Mouse (Mus musculus) ES-E14 (cell line): Measurements from ENCODE around the gene Tln1. TPM values are rescaled to one million over a fixed set of nuclear protein-coding genes. Genes with fewer than 3 reads are reported as not detected.
A peak's percentile ranks its signal among the peaks of the same experiment; 100 is the strongest.

ENCODE experiments used
- DNase-seq: peaks from one replicate; pipeline ENCODE4 v3.0.0-alpha.2; 2013; ENCODE audit warnings: low read depth, low spot score
- H3K27ac ChIP-seq: 2 replicates; pipeline ENCODE4 v1.5.1; 2012; ENCODE audit warnings: low read depth, mild to moderate bottlenecking, low read length, moderate library complexity, mixed read lengths; ENCODE audit not compliant: poor library complexity, insufficient read depth, severe bottlenecking
- H3K36me3 ChIP-seq: 2 replicates; pipeline ENCODE4 v1.6.1; 2012; ENCODE audit warnings: mild to moderate bottlenecking, low read length, moderate library complexity, mixed read lengths; ENCODE audit not compliant: control insufficient read depth, poor library complexity, insufficient read depth, severe bottlenecking
- H3K4me1 ChIP-seq, 2 experiments: fragments of 150-350 bp in 1 of 2; sonication (generic) in 1 of 2; 2 replicates each; pipeline ENCODE4 v1.6.1; 2012; ENCODE audit warnings: low read length in 2 of 2, mild to moderate bottlenecking in 1 of 2, mixed read lengths in 1 of 2; ENCODE audit not compliant: control insufficient read depth in 2 of 2, insufficient read depth in 2 of 2, poor library complexity in 1 of 2
- H3K4me3 ChIP-seq, 2 experiments: fragments of 150-350 bp in 1 of 2; sonication (generic) in 1 of 2; 2 replicates each; pipeline ENCODE4 v1.5.1; 2012; ENCODE audit warnings: low read length in 2 of 2, low read depth in 1 of 2, mild to moderate bottlenecking in 1 of 2, mixed read lengths in 1 of 2; ENCODE audit not compliant: insufficient read depth in 1 of 2, poor library complexity in 1 of 2, severe bottlenecking in 1 of 2
- H3K9ac ChIP-seq: 2 replicates; pipeline ENCODE4 v1.6.1; 2012; ENCODE audit warnings: low read depth, mild to moderate bottlenecking, low read length, mixed read lengths; ENCODE audit not compliant: poor library complexity, insufficient read depth, severe bottlenecking
- H3K9me3 ChIP-seq: fragments of 150-350 bp; sonication (generic); 2 replicates; pipeline ENCODE4 v1.6.1; 2012; ENCODE audit warnings: low read depth, mild to moderate bottlenecking, low read length; ENCODE audit not compliant: control insufficient read depth, insufficient read depth
- CHD2 ChIP-seq: IDR thresholded peaks from 2 replicates; pipeline ENCODE4 v1.6.1; 2014; ENCODE audit warnings: mild to moderate bottlenecking, low read depth, low read length, inconsistent platforms
- HCFC1 ChIP-seq: IDR thresholded peaks from 2 replicates; pipeline ENCODE4 v1.6.1; 2012; ENCODE audit warnings: low read length, inconsistent platforms, borderline replicate concordance; ENCODE audit not compliant: insufficient read depth
- MAFK ChIP-seq: IDR thresholded peaks from 2 replicates; pipeline ENCODE4 v1.6.1; 2014; ENCODE audit warnings: mild to moderate bottlenecking, low read depth, low read length, inconsistent platforms; ENCODE audit not compliant: insufficient read depth
- ZC3H11A ChIP-seq: IDR thresholded peaks from 2 replicates; pipeline ENCODE4 v1.6.1; 2012; ENCODE audit warnings: low read depth, mild to moderate bottlenecking, inconsistent platforms, low read length, borderline replicate concordance
- ZNF384 ChIP-seq: IDR thresholded peaks from 2 replicates; pipeline ENCODE4 v1.6.1; 2012; ENCODE audit warnings: low read depth, low read length, inconsistent platforms
- in situ Hi-C, 2 experiments: fragments of 600-800 bp; cut with MboI; formaldehyde crosslinking; loops; one replicate each; pipeline ENCODE4 v1.15.1; 2025; ENCODE audit warnings: low sequenced_read_pairs in 2 of 2, inconsistent platforms in 1 of 2; ENCODE audit not compliant: unreplicated experiment in 2 of 2
- total RNA-seq: library from RNA; depleted of rRNA; stranded (reverse); fragments of 300-350 nt; gene quantifications from 2 replicates; pipeline ENCODE4 v1.2.3, GENCODE M21; 2012; rRNA removed

Tln1 gene
- total RNA-seq: 78.1 and 105 TPM in 2 replicates

- TF ChIP-seq HCFC1 (peak; percentile 93), ZNF384 (peak; percentile 88), ZC3H11A (no peak)
- Histone ChIP-seq H3K4me3 (peak within 1 kb of the TSS; percentile 72 to 73), H3K4me1 (peaks cover 17 to 30% of the 10 kb centered on the region in 2 experiments), H3K9ac (peak within 1 kb of the TSS; percentile 81), H3K9me3 (no peaks in the 10 kb centered on the region), H3K27ac (peak within 1 kb of the TSS; percentile 87), H3K36me3 (peaks cover 11% of the 10 kb centered on the region)
- in situ Hi-C loops: no loop called here
- DNase-seq: peak; percentile 99
Observed at GRCm38 (mm10) chr4:43561997-43562768, at the start of gene Tln1, which contains the start of gene Creb3. Tln1 (minus strand) TSS chr4:43562691. Creb3 (plus strand) TSS chr4:43562332.

GRCm38 (mm10) chr4:43604751-43605685 is 42.5 kb upstream of the Tln1 start:
- H3K9me3 ChIP-seq: no peaks in the 10 kb centered on the region
- no peaks in the 10 kb centered on the region for H3K4me1 ChIP-seq
- TF ChIP-seq MAFK: no peak
- TF ChIP-seq ZNF384: no peak
- TF ChIP-seq HCFC1: no peak
- TF ChIP-seq ZC3H11A: no peak
- no peak for TF ChIP-seq CHD2
- no peak overlapping the region for H3K4me3 ChIP-seq
- no peak for DNase-seq
- no peak overlapping the region for H3K27ac ChIP-seq
- no peak overlapping the region for H3K9ac ChIP-seq
- in situ Hi-C loops: no loop called here
- H3K36me3 ChIP-seq: no peaks in the 10 kb centered on the region

- Histone ChIP-seq H3K27ac (no peak overlapping the region), H3K36me3 (no peaks in the 10 kb centered on the region), H3K4me3 (no peak overlapping the region), H3K9ac (no peak overlapping the region), H3K4me1 (no peaks in the 10 kb centered on the region), H3K9me3 (no peaks in the 10 kb centered on the region)
- in situ Hi-C loops: no loop called here
- no peak for DNase-seq
- TF ChIP-seq MAFK (no peak), HCFC1 (no peak), ZNF384 (no peak), CHD2 (no peak), ZC3H11A (no peak)
Observed at GRCm38 (mm10) chr4:43604099-43604498, 41.6 kb upstream of the Tln1 start.

- H3K4me3 ChIP-seq: no peak overlapping the region
- no peak overlapping the region for H3K27ac ChIP-seq
- no peak for DNase-seq
- TF ChIP-seq MAFK: no peak
- no peak for TF ChIP-seq HCFC1
- TF ChIP-seq ZNF384: no peak
- no peaks in the 10 kb centered on the region; a peak in 1 of 4 replicates for H3K4me1 ChIP-seq
- no peaks in the 10 kb centered on the region for H3K36me3 ChIP-seq
- in situ Hi-C loops: no loop called here
- no peak overlapping the region for H3K9ac ChIP-seq
- H3K9me3 ChIP-seq: no peaks in the 10 kb centered on the region
Observed at GRCm38 (mm10) chr4:43600195-43600934, 37.9 kb upstream of the Tln1 start.
